Mouse (Mus musculus) Muller cell, postnatal 12 days (primary cell): Measurements from ENCODE around the gene Ubd.
"Not testable (repeated sequence)": the region's sequence is repeated elsewhere in the genome, so short reads cannot be mapped to it uniquely, and the experiment has no call there.

ENCODE experiments used
- DNase-seq: peaks from one replicate; pipeline ENCODE4 v3.0.0-alpha.2; 2015; ENCODE audit errors: inconsistent ontology term

Gene Ubd

DNA sequence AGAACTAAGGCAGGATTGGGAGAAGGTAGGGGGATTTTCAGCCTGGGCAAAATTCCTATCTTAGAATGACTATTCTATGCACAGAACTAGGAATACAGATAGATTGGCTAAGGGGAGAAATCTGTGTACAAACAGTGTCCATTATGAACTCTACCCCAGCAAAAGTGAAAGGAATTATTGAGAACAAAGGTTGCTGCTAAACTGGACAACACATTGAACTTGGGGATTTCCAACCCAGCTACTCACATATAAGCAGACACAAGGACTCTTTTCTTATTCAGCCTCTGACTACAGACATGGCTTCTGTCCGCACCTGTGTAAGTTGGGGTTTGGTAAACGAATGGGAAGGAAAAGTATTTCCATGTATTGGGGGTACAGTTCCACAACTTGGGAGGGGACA lies at the start of gene Ubd:
Gene Ubd (plus strand): TSS at position 237 of the 400 bp plus-strand sequence.
- no peak for DNase-seq

DNA sequence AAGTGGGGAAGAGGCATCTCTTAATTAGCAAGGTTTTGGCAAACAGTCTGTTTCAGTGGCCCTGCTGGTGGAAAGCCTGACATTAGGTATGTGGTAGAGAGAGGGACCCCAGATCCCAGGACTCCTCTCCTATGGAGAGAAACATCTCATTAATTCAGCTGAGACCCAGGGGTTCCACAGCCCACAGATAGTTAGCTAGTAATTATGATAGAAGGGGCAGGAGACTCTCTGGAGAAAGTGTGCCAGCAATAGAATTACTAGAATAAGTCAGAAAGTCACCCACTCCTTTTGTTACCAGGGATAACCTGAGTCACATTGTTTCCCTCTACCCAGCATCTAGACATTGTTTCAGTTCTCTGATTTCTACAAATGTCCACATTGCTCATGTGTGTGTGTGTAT lies 32.3 kb upstream of the Ubd start, which contains the start of gene Olfr93:
Gene Olfr93 (minus strand): TSS at position 101 of the 400 bp plus-strand sequence.
- no peak for DNase-seq

DNA sequence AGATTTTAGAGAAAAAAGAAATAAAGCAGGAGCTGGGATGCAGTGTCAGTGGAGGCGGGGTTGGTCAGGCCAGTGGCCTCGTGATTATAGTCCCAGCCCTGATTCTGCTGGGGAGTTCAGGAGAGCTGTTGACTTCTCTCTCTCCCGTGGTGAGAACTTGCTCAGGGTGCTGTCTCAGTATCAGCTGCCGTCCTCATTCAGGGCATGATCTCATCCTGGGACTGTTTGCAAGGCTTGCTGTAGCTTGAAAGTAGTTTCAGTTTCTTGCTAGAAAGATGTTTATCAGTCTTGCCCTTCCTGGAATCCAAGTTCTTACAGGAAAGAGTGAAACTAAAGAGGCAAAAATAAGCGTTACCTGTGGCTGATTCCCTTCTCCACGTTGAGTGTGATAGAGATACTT lies 8.2 kb upstream of the Ubd start:
- DNase-seq = no peak

DNA sequence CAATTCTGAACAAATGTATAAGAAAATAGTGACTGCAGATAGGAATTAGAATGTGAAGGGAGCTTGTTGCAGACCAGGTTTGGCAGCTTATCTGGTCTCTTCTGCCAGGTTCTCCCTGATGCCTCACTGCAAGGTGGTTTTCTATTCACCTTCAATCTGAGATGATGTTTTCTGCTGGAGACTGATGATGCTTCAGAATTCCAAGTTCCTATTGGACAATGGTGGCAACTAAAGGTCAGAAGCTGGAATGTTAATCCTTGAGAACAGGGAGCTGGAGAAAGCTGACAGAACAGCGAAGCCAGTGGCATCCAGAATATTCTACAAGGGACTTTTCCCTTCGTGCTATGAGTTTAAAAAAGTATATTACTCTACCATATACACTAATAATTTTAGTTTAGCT lies 3.0 kb upstream of the Ubd start:
- DNase-seq = peak; percentile 52

DNA sequence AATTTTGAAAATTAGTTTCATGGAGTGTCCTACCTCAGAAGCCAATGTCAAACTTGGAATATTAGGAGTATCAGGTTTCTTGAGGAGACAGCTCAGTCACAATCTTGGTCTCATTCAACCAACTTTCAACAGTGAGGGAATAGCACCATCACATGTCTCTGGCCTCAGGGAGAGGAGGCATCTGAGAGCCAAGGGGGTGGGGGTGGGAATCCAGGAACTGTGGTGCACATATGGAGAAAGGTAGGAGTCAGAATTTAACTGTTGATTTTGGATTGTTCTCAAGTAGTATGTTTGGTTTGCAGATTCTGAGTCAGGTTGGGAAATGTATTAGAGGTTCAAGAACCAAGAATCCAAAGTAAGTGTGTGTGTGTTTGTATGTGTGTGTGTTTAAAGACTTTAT lies 660 bp upstream of the Ubd start:
- no peak for DNase-seq

DNA sequence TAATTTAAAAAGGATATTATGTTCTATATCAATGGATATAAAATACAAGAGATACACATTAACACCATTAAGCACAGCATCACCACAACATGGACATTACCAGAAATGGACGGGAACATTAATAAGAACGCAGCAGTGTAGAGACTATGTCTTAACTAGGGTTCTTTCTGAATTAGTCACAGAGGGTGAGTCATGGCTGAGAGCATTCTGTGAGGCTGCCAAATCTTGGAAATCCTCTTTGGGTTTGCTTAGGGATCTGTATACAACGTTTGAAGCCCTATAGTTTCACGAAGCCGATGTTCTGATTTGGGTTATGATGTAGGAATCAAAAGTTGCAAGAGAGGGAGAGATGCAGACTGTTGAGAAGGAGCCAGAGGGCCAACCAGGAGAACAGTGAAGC lies 1.1 kb downstream of the Ubd start:
- DNase-seq = peak; percentile 61

DNA sequence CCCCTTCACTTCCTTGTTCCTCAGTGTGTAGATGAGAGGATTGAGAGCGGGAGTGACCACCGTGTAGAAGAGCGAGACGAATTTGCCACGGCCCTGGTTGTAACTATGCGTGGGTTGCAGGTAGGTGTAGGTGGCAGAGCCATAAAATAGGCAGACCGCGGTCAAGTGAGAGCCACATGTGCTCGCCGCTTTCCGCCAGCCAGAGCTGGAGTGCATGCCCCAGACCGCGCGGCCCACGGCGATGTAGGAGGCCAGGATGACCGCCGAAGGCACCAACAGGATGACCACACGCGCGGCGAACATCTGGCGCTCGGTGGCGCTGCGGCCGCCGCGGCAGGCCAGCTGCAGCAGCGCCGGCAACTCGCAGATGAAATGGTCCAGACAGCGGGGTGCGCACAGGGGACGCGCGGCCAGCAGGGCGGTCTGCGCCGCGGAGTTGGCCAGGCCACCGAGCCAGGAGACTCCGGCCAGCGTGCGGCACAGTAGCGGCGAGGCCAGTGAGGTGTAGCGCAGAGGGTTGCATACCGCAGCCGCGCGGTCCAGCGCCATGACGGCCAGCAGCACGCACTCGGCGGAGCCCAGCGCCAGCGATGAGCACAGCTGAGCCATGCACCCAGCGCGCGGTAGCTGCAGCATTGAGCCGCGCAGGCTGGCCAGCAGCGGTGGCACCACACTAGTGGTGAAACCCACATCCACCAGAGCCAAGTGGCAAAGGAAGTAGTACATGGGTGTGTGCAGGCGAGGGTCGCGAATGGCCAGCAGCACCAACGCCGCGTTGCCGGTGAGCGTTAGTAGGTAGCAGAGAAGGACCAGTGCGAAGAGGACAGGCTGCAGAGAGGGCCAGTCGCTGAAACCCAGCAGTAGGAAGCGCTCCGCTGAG lies 3.4 kb downstream of the Ubd start:
- DNase-seq = peak; percentile 48

DNA sequence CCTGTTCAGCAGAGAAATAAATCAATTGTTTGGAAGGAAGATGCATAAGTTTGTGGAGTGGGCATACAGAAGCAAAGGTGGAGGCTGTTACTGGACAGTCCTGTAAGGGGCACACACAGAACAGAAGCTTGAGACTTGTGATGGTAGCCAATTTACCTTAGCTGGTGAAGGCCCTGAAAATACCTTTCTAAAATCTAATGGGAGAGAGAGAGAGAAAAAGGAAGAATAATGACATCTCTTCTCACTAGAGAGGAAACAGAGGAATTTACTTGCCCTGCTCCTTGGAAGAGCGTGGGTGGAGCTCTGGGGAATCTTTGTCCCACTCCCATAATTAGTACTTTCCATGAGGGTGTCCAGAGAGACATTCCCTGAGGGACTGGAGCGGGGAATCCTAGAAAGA lies 7.2 kb downstream of the Ubd start, which contains the start of gene Olfr94:
Gene Olfr94 (minus strand): TSS at position 101 of the 400 bp plus-strand sequence.
- DNase-seq = no peak

DNA sequence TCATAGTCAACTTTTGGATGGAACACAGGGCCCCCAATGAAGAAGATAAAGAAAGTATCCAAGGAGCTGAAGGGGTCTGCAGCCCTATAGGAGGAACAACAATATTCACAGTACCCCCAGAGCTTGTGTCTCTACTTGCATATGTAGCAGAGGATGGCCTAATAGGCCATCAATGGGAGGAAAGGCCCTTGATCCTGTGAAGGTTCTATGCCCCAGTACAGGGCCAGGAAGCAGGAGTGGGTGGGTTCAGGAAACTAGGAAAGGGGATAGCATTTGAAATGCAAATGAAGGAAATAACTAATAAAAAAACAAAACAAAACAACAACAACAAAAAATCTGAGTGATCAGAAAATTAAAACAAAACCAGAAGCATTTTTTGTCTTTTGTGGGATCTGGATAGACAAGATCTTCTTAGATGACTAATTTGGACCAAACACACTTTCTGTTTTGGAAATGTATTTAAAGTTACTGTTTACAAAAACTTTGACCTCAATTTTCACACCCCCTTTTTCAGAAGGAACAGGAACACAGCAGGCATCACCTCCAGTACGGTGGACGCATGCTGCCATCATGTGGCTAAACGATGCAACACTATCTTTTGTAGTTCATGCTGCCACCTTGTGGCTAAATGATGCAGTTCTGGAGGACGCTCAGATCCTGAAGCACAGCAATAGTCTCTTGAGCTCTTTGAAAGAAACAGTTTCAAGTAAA lies 9.7 kb downstream of the Ubd start:
- peak; percentile 68 for DNase-seq

DNA sequence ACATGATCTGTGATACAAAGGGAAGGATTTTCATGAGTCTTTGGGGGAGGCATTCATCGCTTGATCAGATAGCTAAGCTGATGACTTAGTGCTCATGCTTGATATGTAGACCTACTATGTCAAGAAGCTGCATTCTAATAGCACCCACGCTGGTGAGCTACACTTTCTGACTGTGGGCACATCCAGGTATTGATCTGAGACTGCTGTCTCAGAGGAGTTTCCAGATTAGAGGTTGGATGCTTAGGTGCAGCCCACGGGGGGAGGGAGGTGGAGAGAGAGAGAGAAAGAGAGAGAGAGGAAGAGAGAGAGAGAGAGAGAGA lies 10.2 kb downstream of the Ubd start:
- no peak for DNase-seq

DNA sequence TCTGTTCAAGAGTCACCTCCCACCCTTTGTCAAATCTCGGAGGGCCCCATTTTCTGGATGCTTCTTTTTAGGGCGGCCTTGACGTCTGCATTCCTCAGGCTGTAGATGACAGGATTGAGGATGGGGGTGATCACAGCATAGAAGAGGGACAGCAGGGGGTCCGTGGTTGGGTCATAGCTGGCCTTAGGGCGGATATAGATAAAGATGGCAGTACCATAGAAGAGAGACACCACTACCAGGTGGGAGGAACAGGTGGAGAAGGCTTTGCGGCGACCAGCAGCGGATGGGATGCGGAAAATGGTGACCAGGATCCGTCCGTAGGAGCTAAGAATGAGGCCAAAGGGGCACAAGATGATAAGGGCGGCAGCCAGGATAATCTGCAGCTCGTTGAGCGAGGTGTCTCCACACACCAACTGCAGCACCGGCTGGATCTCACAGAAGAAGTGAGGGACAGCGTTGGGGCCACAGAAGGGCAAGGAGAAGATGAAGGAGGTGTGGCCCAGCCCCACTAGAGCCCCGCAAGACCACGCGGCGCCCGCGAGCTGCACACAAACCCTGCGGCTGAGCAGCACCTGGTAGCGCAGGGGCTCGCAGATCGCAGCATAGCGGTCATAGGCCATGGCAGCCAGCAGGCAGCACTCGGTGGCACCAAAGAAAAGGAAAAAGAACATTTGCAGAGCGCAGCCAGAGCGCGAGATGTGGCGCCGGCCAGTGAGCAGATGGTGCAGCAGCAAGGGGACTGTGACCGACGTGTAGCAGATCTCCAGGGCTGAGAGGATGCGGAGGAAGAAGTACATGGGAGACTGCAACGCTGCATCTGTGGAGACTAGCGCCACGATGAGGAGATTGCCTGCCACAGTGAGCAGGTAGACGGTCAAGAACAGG lies 17.4 kb downstream of the Ubd start:
- no peak for DNase-seq

DNA sequence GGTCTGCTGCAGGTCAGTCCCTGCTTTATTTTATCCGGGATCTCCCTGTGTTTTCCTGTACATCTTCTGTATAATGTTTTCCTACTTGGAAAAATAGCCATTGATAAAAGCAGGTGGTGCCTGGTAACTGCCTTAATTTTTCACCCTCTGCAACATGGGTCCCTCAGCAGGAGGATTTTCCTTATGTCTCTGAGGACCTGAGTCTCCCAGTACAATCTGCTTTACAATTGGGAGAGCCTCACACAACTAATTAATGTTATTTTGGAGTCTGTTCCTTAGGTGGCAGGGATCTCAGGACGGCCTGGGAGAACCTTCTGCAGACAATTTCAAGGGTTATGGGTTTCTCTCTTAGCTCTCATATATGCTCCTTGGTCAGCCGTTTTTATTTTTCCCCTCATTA lies 19.3 kb downstream of the Ubd start, which contains the start of gene Olfr95:
Gene Olfr95 (minus strand): TSS at position 101 of the 400 bp plus-strand sequence.
- no peak for DNase-seq

DNA sequence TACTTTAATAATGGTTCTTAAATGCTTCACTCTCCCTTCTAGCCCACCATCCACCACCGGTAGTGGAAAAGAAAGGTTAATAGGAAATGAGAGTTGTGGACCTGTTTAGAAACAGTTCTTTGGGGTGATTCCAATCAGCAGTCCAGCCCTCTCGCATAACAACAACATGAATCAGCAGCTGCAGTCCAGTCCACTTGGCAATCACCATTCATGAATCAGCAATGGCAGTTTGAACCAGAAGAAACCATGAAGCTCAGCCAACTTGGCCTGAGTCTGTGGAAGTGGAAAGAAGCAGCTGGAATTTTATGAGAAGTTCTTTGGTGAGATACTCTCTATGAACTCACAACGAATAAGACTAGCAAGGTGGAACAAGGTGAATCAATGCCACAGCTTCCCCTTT lies 24.8 kb downstream of the Ubd start:
- DNase-seq = peak; percentile 85

DNA sequence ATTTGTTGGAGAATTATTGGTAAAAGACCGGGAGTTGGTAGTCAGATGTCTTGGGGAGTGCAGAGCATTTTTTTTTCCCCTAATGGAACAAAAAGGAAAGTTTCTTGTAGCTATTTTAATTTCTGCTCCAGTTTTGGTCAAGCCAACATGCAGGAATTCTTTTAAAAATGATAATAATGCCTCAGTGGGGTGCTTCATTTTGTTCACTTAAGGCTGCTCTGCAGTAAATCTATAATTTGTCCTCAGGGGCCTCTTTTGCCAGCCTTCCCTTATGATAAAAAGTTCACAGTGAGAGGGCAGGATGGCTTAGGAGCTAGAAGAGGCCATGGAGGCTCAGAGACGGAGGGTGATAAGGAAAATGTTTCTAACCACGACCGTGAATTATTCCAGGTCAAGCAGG lies 26.2 kb downstream of the Ubd start, which contains the start of gene Olfr96:
Gene Olfr96 (plus strand): TSS at position 301 of the 400 bp plus-strand sequence.
- no peak for DNase-seq

DNA sequence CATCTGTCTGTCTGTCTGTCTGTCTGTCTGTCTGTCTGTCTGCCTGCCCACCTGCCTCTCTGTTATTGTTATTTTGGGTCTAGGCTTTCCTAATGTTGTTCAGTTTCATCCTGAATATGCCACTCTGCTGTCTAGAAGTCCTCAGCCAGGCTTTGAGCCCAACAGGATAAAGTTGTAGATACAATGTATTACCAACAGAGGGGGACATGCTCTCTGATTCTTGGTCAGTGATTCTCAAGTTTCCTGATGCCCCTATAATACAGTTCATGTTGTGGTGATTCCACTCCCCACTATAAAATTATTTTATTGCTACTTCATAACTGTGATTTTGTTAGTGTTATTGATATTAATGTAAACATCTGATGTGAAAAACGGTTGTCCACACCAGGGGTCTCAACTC lies 28.2 kb downstream of the Ubd start:
- DNase-seq = no peak

DNA sequence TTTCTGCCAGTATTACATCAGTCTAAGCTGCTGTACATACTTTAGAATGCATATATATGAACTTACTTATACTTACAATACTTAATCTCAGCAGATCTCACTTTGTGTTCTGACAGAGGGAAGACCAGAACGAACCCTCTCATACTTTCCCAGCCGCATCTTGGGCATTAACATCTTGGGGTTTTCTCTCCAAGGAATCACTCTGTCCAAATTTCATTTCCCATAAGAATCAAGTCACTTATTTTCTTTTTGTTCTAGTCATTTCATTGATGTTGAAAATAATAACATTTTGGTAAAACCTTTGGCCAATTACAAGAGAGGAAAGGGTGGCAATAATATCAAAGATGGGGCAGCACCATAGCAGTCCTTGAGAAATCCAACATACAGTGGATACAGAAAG lies 43.5 kb downstream of the Ubd start, which contains the start of gene Olfr97:
Gene Olfr97 (minus strand): TSS at position 101 of the 400 bp plus-strand sequence.
- DNase-seq = not testable (repeated sequence)

DNA sequence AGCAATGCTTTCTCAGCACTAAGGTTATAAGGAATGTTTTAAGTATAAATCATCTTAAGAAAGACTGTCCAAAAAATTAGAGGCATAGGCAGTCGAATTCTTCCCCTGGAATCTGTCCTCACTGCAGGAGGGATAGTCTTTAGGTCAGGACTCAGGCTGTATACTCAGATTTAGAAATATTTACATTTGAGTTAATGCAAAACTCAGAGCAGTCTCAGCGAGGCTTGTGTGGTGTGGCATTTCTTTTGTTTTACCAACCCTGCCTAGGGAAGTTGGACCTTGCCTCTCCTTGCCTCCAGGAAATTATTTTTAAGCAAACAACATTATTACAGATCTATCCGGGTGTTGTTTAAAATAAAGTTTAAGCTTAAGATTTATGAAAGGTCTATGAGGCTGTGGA lies 48.5 kb downstream of the Ubd start:
- DNase-seq = no peak
